Mouse (Mus musculus) B cell, adult 2 months (primary cell): ENCODE measurements around the gene Wdfy3.
"Not testable (repeated sequence)": the region's sequence is repeated elsewhere in the genome, so short reads cannot be mapped to it uniquely, and the experiment has no call there.

Experiments used
- DNase-seq, 2 experiments: peaks; one replicate each; pipeline ENCODE4 v3.0.0; 2022

The Wdfy3 gene

GRCm38 (mm10) chr5:102069767-102070413, at the start of gene Wdfy3:
TSS of gene Wdfy3 (minus strand) at chr5:102069921.
- peak in 1 of 2 experiments; percentile 2 for DNase-seq

GRCm38 (mm10) chr5:102113009-102113408, 43.3 kb upstream of the Wdfy3 start:
- no peak for DNase-seq

GRCm38 (mm10) chr5:102112034-102112433, 42.3 kb upstream of the Wdfy3 start:
- no peak for DNase-seq

GRCm38 (mm10) chr5:102110031-102110430, 40.3 kb upstream of the Wdfy3 start:
- no peak for DNase-seq

GRCm38 (mm10) chr5:102105919-102106318, 36.2 kb upstream of the Wdfy3 start:
- no peak for DNase-seq

GRCm38 (mm10) chr5:102101815-102102214, 32.1 kb upstream of the Wdfy3 start:
- not testable (repeated sequence) for DNase-seq

- no peak for DNase-seq
These were observed 30.8 kb upstream of the Wdfy3 start for GRCm38 (mm10) chr5:102100246-102101241.

- DNase-seq = no peak
These were observed 25.9 kb upstream of the Wdfy3 start for GRCm38 (mm10) chr5:102095576-102095975.

GRCm38 (mm10) chr5:102090686-102091085, 21.0 kb upstream of the Wdfy3 start:
- DNase-seq = no peak

- no peak for DNase-seq
These were observed 15.3 kb upstream of the Wdfy3 start for GRCm38 (mm10) chr5:102084737-102085705.

GRCm38 (mm10) chr5:102074086-102074485, 4.4 kb upstream of the Wdfy3 start:
- peak; percentile 39 to 51 for DNase-seq

GRCm38 (mm10) chr5:102072057-102072456, 2.3 kb upstream of the Wdfy3 start:
- no peak for DNase-seq

GRCm38 (mm10) chr5:102071241-102071640, 1.5 kb upstream of the Wdfy3 start:
- no peak for DNase-seq

GRCm38 (mm10) chr5:102070788-102071187, 1.1 kb upstream of the Wdfy3 start:
- no peak for DNase-seq

GRCm38 (mm10) chr5:102070414-102070768, 670 bp upstream of the Wdfy3 start:
- no peak for DNase-seq

GRCm38 (mm10) chr5:102069051-102069766, 512 bp downstream of the Wdfy3 start:
- DNase-seq = peak in 1 of 2 experiments; percentile 1

GRCm38 (mm10) chr5:102066458-102066857, 3.3 kb downstream of the Wdfy3 start:
- DNase-seq = no peak

- DNase-seq = no peak
These were observed 6.5 kb downstream of the Wdfy3 start for GRCm38 (mm10) chr5:102063013-102063752.

- DNase-seq = no peak
These were observed 7.9 kb downstream of the Wdfy3 start for GRCm38 (mm10) chr5:102061816-102062215.

GRCm38 (mm10) chr5:102055946-102056345, 13.8 kb downstream of the Wdfy3 start:
- DNase-seq = no peak

- no peak for DNase-seq
These were observed 14.5 kb downstream of the Wdfy3 start for GRCm38 (mm10) chr5:102055130-102055641.
